Mouse (Mus musculus): Measurements from ENCODE around the gene Nol8.

The Nol8 gene

GRCm38 (mm10) chr13:49652481-49653179 is at the start of gene Nol8, which contains the start of gene Cenpp:
TSS of gene Nol8 (plus strand) at chr13:49653078.
TSS of gene Cenpp (minus strand) at chr13:49652785.
- peak; percentile 100 for DNase-seq (ENCODE audit: low read depth)

GRCm38 (mm10) chr13:49603603-49604002 is 49.3 kb upstream of the Nol8 start:
- no peak for DNase-seq (ENCODE audit: low read depth)

GRCm38 (mm10) chr13:49607714-49608113 is 45.2 kb upstream of the Nol8 start, which contains the start of gene Ogn:
TSS of gene Ogn (plus strand) at chr13:49608046.
- no peak for DNase-seq (ENCODE audit: low read depth)

- no peak for DNase-seq (ENCODE audit: low read depth)
Measured at GRCm38 (mm10) chr13:49608589-49609322, 44.1 kb upstream of the Nol8 start.

GRCm38 (mm10) chr13:49617021-49617420 is 35.9 kb upstream of the Nol8 start:
- no peak for DNase-seq (ENCODE audit: low read depth)

GRCm38 (mm10) chr13:49618365-49618764 is 34.5 kb upstream of the Nol8 start:
- DNase-seq (ENCODE audit: low read depth) = no peak

- no peak for DNase-seq (ENCODE audit: low read depth)
Measured at GRCm38 (mm10) chr13:49623216-49623615, 29.7 kb upstream of the Nol8 start.

GRCm38 (mm10) chr13:49628167-49628566 is 24.7 kb upstream of the Nol8 start:
- DNase-seq (ENCODE audit: low read depth) = no peak

- DNase-seq (ENCODE audit: low read depth) = no peak
Measured at GRCm38 (mm10) chr13:49629076-49629475, 23.8 kb upstream of the Nol8 start.

GRCm38 (mm10) chr13:49639965-49640364 is 12.9 kb upstream of the Nol8 start:
- DNase-seq (ENCODE audit: low read depth) = no peak

GRCm38 (mm10) chr13:49642650-49643049 is 10.2 kb upstream of the Nol8 start:
- DNase-seq (ENCODE audit: low read depth) = no peak

GRCm38 (mm10) chr13:49643669-49644362 is 9.1 kb upstream of the Nol8 start:
- DNase-seq (ENCODE audit: low read depth) = no peak

- peak; percentile 57 for DNase-seq (ENCODE audit: low read depth)
Measured at GRCm38 (mm10) chr13:49644731-49645529, 7.9 kb upstream of the Nol8 start.

GRCm38 (mm10) chr13:49646019-49646418 is 6.9 kb upstream of the Nol8 start:
- DNase-seq (ENCODE audit: low read depth) = no peak

GRCm38 (mm10) chr13:49651136-49651535 is 1.7 kb upstream of the Nol8 start:
- no peak for DNase-seq (ENCODE audit: low read depth)

- no peak for DNase-seq (ENCODE audit: low read depth)
Measured at GRCm38 (mm10) chr13:49651781-49652351, 1.0 kb upstream of the Nol8 start.

GRCm38 (mm10) chr13:49653180-49653541 is 283 bp downstream of the Nol8 start:
- no peak for DNase-seq (ENCODE audit: low read depth)

GRCm38 (mm10) chr13:49677793-49678192 is 24.9 kb downstream of the Nol8 start:
- no peak for DNase-seq (ENCODE audit: low read depth)

- DNase-seq (ENCODE audit: low read depth) = peak; percentile 99
Measured at GRCm38 (mm10) chr13:49681351-49682232, 28.7 kb downstream of the Nol8 start, which contains the start of gene Iars. TSS of gene Iars (plus strand) at chr13:49682100.

GRCm38 (mm10) chr13:49682233-49682846 is 29.5 kb downstream of the Nol8 start:
- no peak for DNase-seq (ENCODE audit: low read depth)

Measured in naive thymus-derived CD4-positive, alpha-beta T cell, adult 2 months (primary cell).